Mouse (Mus musculus) ES-CJ7 (cell line): ENCODE results near the gene A830031A19Rik.

Experiments used
- DNase-seq: peaks from one replicate; pipeline ENCODE4 v3.0.0; 2011; ENCODE audit warnings: low read depth, low spot score

A830031A19Rik gene

DNA sequence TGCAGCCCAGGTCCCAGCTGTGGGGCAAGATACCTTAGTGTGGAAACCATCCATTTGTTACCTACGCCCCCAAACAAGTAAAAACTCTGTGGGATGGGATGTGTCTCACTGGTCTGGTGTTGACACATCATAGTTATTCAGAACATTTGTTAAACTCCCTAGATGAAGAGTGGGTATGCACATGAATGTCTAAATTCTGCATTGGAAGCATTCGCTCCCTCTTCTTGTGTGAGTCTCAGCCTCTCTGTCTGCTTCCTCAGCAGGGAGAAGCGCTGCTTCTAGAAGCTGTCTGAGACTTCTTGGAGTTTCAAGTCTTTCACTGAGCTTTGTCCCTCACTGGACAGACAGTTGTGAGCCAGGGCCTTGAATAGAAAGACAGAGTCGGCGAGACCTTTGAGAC, 65.9 kb downstream of the A830031A19Rik start:
- DNase-seq, result no peak

DNA sequence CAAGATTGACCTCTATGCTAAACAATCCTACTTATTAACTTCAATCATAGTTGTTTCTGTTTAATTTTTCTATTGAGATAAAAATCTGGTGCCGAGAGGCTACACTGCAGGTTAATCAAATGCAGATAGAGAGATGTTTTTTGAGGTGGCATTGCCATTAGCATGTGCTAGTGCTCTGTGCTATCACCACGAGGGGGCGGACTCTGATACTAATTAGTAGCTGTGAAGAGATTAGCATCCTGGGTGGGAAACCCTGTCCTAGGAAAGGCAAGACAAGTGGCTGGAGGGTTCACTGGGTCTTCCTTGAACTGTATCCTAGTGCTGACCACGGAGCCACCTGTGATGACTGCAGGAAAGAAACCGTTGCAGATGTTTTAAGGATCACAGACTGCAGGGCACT, 66.6 kb downstream of the A830031A19Rik start:
- DNase-seq, result peak; percentile 38

DNA sequence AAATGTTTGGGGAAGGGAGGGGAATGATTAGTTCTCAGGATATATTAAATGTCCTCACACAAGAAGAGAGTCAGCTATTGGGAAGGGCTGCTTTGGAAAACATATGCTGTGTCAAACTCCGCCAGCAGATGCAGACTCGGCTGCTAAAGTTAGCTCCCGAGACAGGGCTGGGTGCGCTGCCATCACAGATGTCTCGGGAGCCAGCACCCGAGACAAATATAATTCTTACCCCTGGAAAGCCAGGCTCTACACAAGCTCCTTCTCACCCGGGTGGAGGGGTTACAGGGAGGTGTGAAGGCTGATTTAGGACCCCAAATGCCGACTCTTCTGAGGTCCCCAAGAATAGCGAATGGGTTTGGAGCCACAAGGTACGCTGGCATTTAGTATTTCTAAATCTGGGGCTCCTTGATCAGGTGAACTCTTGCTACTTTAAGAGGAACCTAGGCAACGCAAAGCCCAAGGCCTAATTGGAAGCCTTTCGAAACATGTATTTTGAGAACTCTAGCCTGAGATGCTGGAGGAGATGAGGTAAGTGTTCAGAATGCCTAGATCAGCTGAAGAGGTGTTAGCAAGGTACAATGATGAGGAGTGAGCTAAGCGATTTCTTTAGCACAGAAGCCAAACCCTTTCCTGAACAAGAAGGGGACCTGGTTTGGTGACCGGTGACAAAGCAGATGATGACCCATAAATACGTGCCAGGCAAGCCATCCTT, 69.3 kb downstream of the A830031A19Rik start:
- no peak for DNase-seq

DNA sequence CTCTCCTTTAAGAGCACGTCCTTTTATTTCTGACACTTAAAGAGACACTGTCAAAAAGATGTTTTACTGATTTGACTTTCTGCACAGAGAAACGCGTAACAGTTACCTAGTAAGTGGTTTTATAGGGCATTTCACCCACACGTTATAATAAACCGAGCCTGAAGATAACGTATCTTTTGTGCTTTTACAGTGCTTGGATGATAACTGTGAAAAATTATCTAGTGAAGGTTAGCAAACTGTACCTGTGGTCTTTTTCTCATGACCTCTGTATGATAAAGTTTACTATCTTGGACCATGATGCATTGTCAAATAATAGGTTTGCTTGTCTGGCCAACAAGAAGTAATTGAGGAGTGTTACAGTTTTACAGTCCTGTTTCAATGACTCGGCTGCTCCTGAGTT, 74.2 kb downstream of the A830031A19Rik start:
- no peak for DNase-seq
